Mouse (Mus musculus) intestine, embryonic 15.5 days (tissue): Measurements from ENCODE around the gene Nup210. TPM values are rescaled to one million over a fixed set of nuclear protein-coding genes. Genes with fewer than 3 reads are reported as not detected.
"Not testable (repeated sequence)": the region's sequence is repeated elsewhere in the genome, so short reads cannot be mapped to it uniquely, and the experiment has no call there.

ENCODE experiments used
- ATAC-seq: fragments of 200-750 bp; cut with Nextera tagmentation; 2 replicates; pipeline ENCODE4 v1.8.0; 2017; ENCODE audit warnings: moderate TSS enrichment, moderate library complexity
- H3K27ac ChIP-seq: fragments of 300-500 bp; sonication (generic); 2 replicates; pipeline ENCODE4 v1.5.1; 2015; ENCODE audit warnings: mild to moderate bottlenecking, inconsistent platforms
- H3K27me3 ChIP-seq: fragments of 300-500 bp; sonication (generic); replicated peaks from 2 replicates; pipeline ENCODE4 v1.6.1; 2015; ENCODE audit warnings: inconsistent platforms
- H3K36me3 ChIP-seq: fragments of 300-500 bp; sonication (generic); 2 replicates; pipeline ENCODE4 v1.6.1; 2015; ENCODE audit warnings: inconsistent platforms
- H3K4me1 ChIP-seq: fragments of 300-500 bp; sonication (generic); replicated peaks from 2 replicates; pipeline ENCODE4 v1.6.1; 2015; ENCODE audit warnings: inconsistent platforms
- H3K4me2 ChIP-seq: fragments of 300-500 bp; sonication (generic); replicated peaks from 2 replicates; pipeline ENCODE4 v1.6.1; 2015; ENCODE audit warnings: mild to moderate bottlenecking, inconsistent platforms
- H3K4me3 ChIP-seq: fragments of 300-500 bp; sonication (generic); replicated peaks from 2 replicates; pipeline ENCODE4 v1.5.1; 2015; ENCODE audit warnings: inconsistent platforms
- H3K9ac ChIP-seq: fragments of 300-500 bp; sonication (generic); 2 replicates; pipeline ENCODE4 v1.6.1; 2015; ENCODE audit warnings: inconsistent platforms
- H3K9me3 ChIP-seq: fragments of 300-500 bp; sonication (generic); 2 replicates; pipeline ENCODE4 v1.6.1; 2016; ENCODE audit warnings: inconsistent platforms
- WGBS: fragments of 180-500 bp; shearing (Covaris S2); methylation state at CpG from one replicate; pipeline ENCODE4 v1.1.7; 2015; 5-methylcytosine and 5-hydroxymethylcytosine counted together
- polyA plus RNA-seq: library from polyadenylated mRNA; unstranded; fragments of >200 nt; fragmentation: Nextera tagmentation; extraction: Ambion mirVana; gene quantifications from 2 replicates; pipeline ENCODE4 v1.2.1, GENCODE M21; 2015

Gene Nup210
- polyA plus RNA-seq, 1 experiment from 2014 or later, result 18.2 TPM

DNA sequence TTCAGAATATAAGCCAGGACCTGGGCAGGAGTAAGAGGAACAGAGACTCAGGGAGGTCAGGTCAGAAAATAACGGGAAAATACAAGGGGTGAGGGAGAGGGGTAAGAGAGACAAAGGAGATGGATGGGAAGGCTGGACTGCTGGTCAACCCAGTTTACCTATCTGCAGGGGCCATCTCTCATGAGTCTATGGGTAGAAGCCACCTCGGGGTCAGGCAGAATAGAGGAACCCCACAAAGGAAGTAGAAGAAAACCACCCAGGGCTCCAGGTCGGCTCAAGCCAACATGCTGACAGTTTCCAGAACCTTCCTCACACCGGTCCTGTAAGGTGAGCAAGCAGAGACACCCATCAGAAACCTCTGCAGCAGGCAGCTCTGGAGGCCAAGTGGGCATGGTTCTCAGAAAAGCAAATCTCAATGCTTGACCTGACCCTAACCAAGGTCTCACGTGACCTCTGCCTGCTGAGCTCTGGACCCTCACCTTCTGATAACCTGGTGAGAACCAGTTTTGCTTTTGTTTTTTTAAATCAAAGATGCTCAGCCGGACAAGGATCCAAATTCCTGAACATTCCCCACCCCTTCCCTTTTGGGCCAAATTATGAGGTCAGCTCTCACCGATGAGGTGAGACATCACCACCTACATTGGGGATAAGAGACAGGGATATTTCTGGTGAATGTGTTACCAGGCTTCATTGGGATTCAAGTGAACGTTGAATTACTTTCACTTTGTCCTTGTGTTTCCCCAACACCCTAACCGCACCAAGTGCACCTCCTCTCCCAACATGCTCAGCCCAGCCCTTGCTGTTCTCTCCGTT lies 5.3 kb downstream of the Nup210 start:
- WGBS, result 70% methylated on average over 10 of the region's 10 CpGs
- Histone ChIP-seq H3K4me1 (peaks cover 17% of the 10 kb centered on the region), H3K4me2 (no peak overlapping the region), H3K27ac (no peak overlapping the region), H3K27me3 (no peaks in the 10 kb centered on the region), H3K9me3 (no peaks in the 10 kb centered on the region), H3K36me3 (no peaks in the 10 kb centered on the region), H3K9ac (no peak overlapping the region), H3K4me3 (no peak overlapping the region)
- no peak for ATAC-seq

DNA sequence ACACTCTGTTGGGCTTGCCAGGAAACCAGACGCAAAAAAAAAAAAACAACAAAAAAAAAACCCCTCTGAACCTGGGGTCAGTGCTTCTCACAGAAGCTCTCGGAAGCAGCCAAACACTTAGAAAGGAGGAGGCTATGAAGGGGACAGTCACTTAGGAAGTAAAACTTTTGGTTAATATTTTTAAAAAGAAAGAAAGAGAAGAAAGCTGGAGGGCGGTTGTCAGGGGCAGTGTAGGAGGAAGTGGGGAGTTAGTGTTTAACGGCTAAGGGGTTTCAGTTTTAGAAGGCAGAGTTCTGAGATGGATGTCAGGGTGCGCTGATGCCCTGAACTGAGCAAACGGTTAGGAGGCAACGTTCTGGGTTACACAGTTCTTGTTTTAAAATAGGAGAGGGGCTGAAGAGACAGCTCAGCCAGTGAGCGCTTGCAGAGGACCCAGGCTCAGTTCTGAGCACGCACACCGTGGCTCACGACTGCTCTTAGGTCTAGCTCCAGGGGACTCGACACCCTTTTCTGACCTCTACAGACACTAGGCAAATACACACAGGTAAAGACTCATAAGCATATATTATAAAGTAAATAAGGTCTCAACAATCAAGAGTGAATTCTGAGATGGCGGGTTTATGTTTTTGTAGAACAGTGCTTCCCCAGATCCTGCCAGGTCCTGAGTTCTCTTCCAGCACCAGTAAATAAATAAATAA lies 6.2 kb downstream of the Nup210 start:
- Histone ChIP-seq H3K9ac (no peak overlapping the region), H3K27me3 (no peaks in the 10 kb centered on the region), H3K4me2 (no peak overlapping the region), H3K9me3 (no peaks in the 10 kb centered on the region), H3K4me3 (no peak overlapping the region), H3K4me1 (0 out of 2 replicates have a peak, but pooled peaks cover 11% of the 10 kb centered on the region), H3K36me3 (no peaks in the 10 kb centered on the region), H3K27ac (no peak overlapping the region)
- ATAC-seq, result no peak
- WGBS, result 66% methylated on average over 13 of the region's 13 CpGs

DNA sequence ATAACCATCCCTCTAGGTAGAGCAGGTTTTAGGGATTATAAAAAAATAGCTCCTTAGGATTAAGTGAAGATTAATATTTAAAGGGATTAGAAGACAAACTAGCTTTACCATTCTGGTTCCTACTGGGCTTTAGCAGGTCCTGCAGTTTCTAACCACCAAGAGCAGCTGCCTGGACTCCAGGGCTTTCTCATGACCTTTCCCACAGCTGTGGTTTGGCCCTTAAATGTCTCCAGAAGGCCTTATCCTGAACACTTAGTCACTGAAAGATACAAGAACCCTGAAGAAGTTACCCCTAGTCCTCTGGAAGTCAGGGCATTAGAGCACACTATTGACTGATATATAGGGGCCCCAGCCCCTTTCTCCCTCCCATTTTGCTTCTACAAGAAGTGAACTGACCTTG lies 7.1 kb downstream of the Nup210 start:
- Histone ChIP-seq H3K4me3 (no peak overlapping the region), H3K36me3 (no peaks in the 10 kb centered on the region), H3K4me1 (0 out of 2 replicates have a peak, but pooled peaks cover 2% of the 10 kb centered on the region), H3K9ac (no peak overlapping the region), H3K9me3 (no peaks in the 10 kb centered on the region), H3K27me3 (no peaks in the 10 kb centered on the region), H3K27ac (no peak overlapping the region), H3K4me2 (no peak overlapping the region)
- ATAC-seq, result no peak

DNA sequence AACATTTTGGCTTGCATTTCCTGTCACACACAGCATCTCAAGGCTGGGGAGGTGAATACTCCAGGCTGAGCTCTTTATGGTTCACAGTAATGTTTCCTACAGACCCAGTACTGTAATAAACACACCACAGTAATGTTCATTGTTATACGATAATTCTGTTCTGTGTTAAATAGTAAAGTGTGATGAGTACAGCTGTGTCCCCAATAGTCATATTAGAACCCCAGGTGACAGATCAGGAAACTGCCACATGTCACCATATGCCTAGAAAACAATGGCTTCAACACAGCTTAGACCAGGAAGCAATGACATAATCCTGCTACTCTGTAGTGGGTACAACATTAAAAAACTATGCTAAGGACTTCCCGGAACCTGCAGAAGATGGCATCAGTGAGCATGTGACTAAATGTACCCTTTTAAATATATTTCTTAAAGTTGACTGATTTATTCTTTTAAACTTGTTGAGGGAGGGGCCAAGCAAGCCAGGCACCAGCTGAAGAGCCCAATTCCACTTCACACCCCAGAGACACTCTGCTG lies 7.6 kb downstream of the Nup210 start:
- H3K4me2 ChIP-seq, result no peak overlapping the region
- no peaks in the 10 kb centered on the region for H3K9me3 ChIP-seq
- no peaks in the 10 kb centered on the region for H3K36me3 ChIP-seq
- H3K9ac ChIP-seq, result no peak overlapping the region
- no peaks in the 10 kb centered on the region for H3K4me1 ChIP-seq
- no peaks in the 10 kb centered on the region for H3K27me3 ChIP-seq
- no peak for ATAC-seq
- H3K27ac ChIP-seq, result no peak overlapping the region
- no peak overlapping the region for H3K4me3 ChIP-seq
- WGBS, result 93% methylated on average over 2 of the region's 2 CpGs

DNA sequence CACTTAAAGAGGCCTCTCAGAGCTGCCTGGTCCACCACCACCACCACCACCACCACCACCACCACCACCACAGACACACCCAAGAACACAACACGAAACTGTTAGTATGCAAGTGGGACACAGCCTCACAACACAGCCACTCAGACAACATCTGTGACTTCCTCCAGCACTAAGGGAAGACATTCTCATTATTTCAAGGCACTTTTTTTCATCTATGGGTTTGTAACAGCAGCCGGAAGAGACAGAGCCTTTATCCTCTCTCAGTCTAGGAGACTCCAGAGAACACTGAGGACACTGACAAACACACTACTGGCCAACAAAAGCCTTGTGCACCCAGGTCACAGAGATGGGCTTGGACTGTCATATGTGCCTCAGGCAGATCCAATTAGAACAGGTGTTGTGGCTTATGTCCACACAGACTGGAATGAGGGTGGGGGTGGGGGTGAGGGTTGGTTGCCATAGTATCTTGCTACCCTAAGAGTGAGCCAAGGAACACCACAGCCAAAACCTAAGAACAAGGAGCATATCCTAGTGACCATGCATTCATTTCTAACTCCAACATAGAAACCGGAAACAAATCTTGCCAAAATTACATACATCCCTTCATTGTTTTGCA lies 8.2 kb downstream of the Nup210 start:
- no peaks in the 10 kb centered on the region for H3K4me1 ChIP-seq
- H3K4me2 ChIP-seq, result no peak overlapping the region
- WGBS, result 75% methylated on average over 3 of the region's 3 CpGs

DNA sequence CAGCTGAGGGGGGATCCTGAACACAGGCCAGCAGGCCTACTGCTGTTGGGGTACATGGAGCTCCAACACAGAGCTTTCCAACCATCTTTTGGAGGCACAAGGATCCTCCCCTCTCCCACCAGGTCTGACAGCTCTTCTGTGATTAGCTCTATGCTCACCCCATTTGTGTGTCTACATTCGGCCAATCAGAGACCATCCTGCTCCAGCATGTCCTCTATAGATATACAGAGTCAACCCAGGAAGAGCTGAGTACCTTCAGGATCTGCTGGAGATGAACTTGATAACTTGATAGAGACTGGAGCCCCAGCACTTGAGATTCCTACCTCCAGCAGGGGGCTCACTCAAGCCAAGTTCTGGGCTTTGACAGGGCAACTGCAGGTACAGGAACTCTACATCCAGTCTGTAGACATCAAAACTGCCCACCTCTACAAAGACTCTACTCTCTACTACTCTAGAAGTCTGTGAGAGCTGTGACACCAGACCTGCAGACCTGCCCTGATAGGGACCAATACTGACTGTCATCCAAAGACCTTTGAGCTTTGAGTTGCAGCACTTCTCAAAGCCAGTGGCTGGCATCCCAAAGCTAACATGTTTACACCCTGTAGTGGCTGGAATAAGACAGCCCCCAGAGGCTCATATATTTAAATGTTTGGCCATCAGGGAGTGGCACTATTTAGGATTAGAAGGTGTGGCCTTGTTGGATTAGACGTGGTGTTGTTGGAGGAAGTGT lies 11.1 kb downstream of the Nup210 start:
- H3K4me3 ChIP-seq, result no peak overlapping the region
- no peak overlapping the region for H3K27ac ChIP-seq
- H3K4me2 ChIP-seq, result no peak overlapping the region
- no peaks in the 10 kb centered on the region for H3K27me3 ChIP-seq
- ATAC-seq, result peak; percentile 7; the same call in 1 of the 2 replicates
- H3K9ac ChIP-seq, result no peak overlapping the region
- no peaks in the 10 kb centered on the region for H3K9me3 ChIP-seq
- 93% methylated on average over 2 of the region's 2 CpGs for WGBS
- no peaks in the 10 kb centered on the region for H3K36me3 ChIP-seq
- no peaks in the 10 kb centered on the region for H3K4me1 ChIP-seq

More for the DNA sequence above, 8.2 kb downstream of the Nup210 start:
- no peaks in the 10 kb centered on the region for H3K9me3 ChIP-seq
- H3K36me3 ChIP-seq, result no peaks in the 10 kb centered on the region
- H3K4me3 ChIP-seq, result no peak overlapping the region
- no peak overlapping the region for H3K27ac ChIP-seq
- H3K9ac ChIP-seq, result no peak overlapping the region
- no peak for ATAC-seq
- H3K27me3 ChIP-seq, result no peaks in the 10 kb centered on the region

DNA sequence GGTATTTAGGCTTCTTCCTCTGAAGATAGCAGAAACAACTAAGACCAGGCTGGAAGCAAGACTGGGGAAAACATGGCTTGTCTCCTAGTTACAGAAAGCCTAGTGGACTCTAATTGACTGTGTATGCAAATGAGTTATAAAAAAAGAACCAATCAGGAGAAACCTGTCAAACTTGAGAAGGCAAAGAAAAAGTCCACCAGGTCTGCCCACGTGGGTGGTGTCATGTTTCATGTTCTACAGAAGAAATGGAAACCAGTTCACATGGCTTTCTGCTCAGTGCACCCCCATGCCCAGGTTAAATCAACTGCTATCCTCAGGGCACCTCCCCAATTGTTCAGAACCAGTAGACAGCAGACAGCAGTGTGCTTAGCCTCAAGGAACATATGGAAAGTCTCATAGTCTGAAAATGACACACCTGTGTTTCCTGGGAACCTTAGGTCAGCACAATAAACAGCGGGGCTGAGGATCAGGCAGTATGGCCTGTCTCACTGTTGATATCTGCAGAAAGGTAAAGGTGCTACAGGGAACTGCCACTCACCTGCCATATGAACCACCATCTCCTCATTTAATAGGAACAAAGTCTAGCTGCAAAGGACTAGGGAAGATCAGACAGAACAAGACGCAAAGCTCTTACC lies 11.7 kb downstream of the Nup210 start:
- H3K27ac ChIP-seq, result no peak overlapping the region

DNA sequence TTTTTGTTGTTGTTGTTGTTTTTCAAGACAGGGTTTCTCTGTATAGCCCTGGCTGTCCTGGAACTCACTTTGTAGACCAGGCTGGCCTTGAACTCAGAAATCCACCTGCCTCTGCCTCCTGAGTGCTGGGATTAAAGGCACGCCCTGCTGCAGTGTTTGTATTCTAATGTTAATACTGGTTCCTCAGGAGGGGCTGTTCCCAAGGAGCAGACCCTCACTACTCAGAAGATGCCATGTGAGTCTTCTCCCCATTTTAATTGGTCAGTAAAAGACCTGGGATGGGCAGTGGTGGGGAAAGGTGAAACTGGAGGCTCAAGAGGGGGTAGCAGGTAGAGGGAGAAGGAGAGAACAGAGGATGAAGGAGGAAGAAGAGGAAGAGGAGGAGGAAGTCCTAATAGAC lies 13.2 kb downstream of the Nup210 start:
- not testable (repeated sequence) for H3K36me3 ChIP-seq, H3K4me3 ChIP-seq, H3K27ac ChIP-seq, ATAC-seq, H3K9me3 ChIP-seq, H3K4me1 ChIP-seq, H3K9ac ChIP-seq, H3K4me2 ChIP-seq, H3K27me3 ChIP-seq
- WGBS, result 86% methylated on average over 1 of the region's 1 CpGs

More for the DNA sequence above, 11.7 kb downstream of the Nup210 start:
- Histone ChIP-seq H3K36me3 (no peaks in the 10 kb centered on the region), H3K27me3 (no peaks in the 10 kb centered on the region), H3K9me3 (no peaks in the 10 kb centered on the region), H3K9ac (no peak overlapping the region), H3K4me3 (no peak overlapping the region), H3K4me1 (no peaks in the 10 kb centered on the region), H3K4me2 (no peak overlapping the region)
- WGBS, result 50% methylated on average over 3 of the region's 3 CpGs
- peak; percentile 76 for ATAC-seq

DNA sequence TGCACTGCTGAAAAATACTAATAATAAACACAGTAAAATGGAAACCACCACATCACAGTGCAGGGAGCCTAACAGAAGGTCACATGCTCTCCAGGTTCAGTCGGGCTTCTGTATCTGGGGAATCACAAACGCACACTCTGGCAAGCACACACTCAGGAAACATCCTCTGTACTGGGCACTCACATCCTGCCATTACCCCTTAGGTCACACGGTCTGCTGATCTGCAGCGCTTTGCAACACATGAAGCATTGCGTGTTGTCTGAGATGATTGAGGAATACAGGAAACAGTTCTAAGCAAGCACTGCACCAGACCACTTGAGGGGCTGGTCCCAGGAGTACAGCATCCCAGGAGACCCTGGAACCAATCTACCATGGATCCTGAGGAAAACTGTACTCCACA lies 16.0 kb downstream of the Nup210 start:
- no peaks in the 10 kb centered on the region for H3K9me3 ChIP-seq
- no peak overlapping the region for H3K4me3 ChIP-seq
- H3K4me1 ChIP-seq, result no peaks in the 10 kb centered on the region
- no peak overlapping the region for H3K9ac ChIP-seq
- no peak overlapping the region for H3K4me2 ChIP-seq
- no peak for ATAC-seq
- H3K27me3 ChIP-seq, result no peaks in the 10 kb centered on the region
- H3K36me3 ChIP-seq, result no peaks in the 10 kb centered on the region
- WGBS, result 61% methylated on average over 5 of the region's 5 CpGs
- no peak overlapping the region for H3K27ac ChIP-seq

DNA sequence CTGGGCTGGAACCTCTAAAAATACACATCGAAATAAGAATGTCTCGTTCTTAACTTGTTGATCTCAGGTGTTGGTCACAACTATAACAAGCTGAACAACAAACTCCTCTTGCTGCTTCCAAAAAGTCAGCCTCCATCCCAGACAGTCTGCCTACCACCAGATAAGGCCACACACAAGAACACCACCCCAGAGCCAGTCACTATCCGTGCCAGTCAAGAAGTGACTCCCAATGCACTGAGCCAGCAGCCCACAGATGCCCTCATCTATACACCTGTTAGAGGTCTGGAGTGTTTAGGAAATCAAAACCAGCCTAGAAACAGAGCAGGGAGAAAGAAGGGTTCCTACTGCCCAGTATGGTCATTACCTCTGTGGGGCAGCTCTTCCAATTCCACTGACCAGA lies 18.8 kb downstream of the Nup210 start:
- no peak for ATAC-seq
- Histone ChIP-seq H3K9me3 (no peaks in the 10 kb centered on the region), H3K4me2 (no peak overlapping the region), H3K4me3 (no peak overlapping the region), H3K36me3 (no peaks in the 10 kb centered on the region), H3K27me3 (no peaks in the 10 kb centered on the region), H3K27ac (no peak overlapping the region), H3K9ac (no peak overlapping the region), H3K4me1 (no peaks in the 10 kb centered on the region)
- 93% methylated on average over 3 of the region's 3 CpGs for WGBS

DNA sequence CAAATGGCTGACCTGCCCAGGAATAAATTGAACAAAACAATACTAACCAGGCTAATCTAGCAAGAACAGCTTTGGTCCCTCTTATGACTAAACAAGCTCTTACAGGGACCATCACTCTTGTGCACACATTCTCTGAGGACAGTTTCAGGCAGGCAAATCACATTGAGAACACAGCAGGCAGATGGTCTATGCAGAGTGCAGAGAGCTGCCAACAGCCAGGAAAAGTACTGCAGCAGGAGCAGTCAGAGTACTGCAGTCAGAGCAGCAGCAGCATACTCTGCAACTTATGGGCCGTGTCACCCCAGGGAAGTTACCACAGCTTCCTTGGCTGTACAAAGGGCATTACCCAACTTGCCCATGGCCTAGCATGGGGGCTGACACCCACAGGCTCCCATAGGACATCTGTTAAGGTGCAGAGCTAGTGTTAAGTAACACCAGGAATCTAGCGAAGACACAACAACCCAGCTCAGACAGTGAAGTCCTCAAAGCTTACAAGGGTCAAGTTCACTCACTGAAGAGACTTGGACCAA lies 21.5 kb downstream of the Nup210 start:
- Histone ChIP-seq H3K9me3 (no peaks in the 10 kb centered on the region), H3K4me1 (no peaks in the 10 kb centered on the region), H3K36me3 (peaks cover 3% of the 10 kb centered on the region; the same call in 1 of the 2 replicates), H3K9ac (no peak overlapping the region), H3K27me3 (no peaks in the 10 kb centered on the region), H3K4me2 (no peak overlapping the region), H3K4me3 (no peak overlapping the region), H3K27ac (no peak overlapping the region)
- no peak for ATAC-seq
- 93% methylated on average over 2 of the region's 2 CpGs for WGBS
